Mouse (Mus musculus): ENCODE results near the gene Efnb3. TPM values are rescaled to one million over a fixed set of nuclear protein-coding genes. Genes with fewer than 3 reads are reported as not detected.

Gene Efnb3
- total and polyA plus RNA-seq, 3 experiments: 0.56 to 2.8 (median 1.1) TPM

GRCm38 (mm10) chr11:69527098-69528030 lies 32.6 kb downstream of the Efnb3 start:
- dilution Hi-C loops (cut with MboI; ENCODE audit: extremely low pct_ligation_motif_present, extremely low pct_unique_long_range_greater_than_20kb, low sequenced_read_pairs): no loop called here
- no peak for DNase-seq (ENCODE audit: extremely low read depth)
- no peaks in the 10 kb centered on the region for H3K4me1 ChIP-seq (ENCODE audit: control insufficient read depth in 1 of 2, insufficient read depth in 2 of 2)
- in situ Hi-C loops (cut with MboI; ENCODE audit: low pct_ligation_motif_present, low pct_unique_long_range_greater_than_20kb, low sequenced_read_pairs): loop anchor here (10.0 kb wide), 1 partner anchor 123 kb away; no protein-coding TSS in a partner anchor
- H3K27ac ChIP-seq (ENCODE audit: insufficient read depth, low read depth): no peak overlapping the region
- no peaks in the 10 kb centered on the region for H3K36me3 ChIP-seq (replicated peaks in 1 of 2; ENCODE audit: control insufficient read depth in 1 of 2, insufficient read depth in 1 of 2, low read length in 1 of 2)
- H3K79me2 ChIP-seq (replicated peaks; ENCODE audit: control insufficient read depth, extremely low read depth, insufficient read depth, poor library complexity, severe bottlenecking): no peaks in the 10 kb centered on the region
- TF ChIP-seq EP300 (IDR thresholded peaks at IDR 0.05; ENCODE audit: low read length) (no peak), NRF1 (IDR thresholded peaks at IDR 0.05; ENCODE audit: low read depth, low read length) (no peak), JUND (conservative IDR thresholded peaks at IDR 0.05; ENCODE audit: low read depth, low read length) (no peak), TBP (conservative IDR thresholded peaks at IDR 0.05; ENCODE audit: low read depth, low read length) (no peak), CHD1 (IDR thresholded peaks at IDR 0.05; ENCODE audit: low read depth, low read length) (no peak), CHD2 (IDR thresholded peaks at IDR 0.05; ENCODE audit: low read length) (no peak), GABPA (IDR thresholded peaks at IDR 0.05; ENCODE audit: insufficient replicate concordance, low read depth, low read length) (no peak), BHLHE40 (IDR thresholded peaks at IDR 0.05; ENCODE audit: low read depth, low read length) (no peak), POLR2A (IDR thresholded peaks at IDR 0.05; ENCODE audit: low read depth, low read length) (no peak)
- H3K4me3 ChIP-seq (replicated peaks in 1 of 3; ENCODE audit: low read depth in 2 of 3, low read length in 2 of 3, poor library complexity in 1 of 3): no peak overlapping the region
- H3K4me2 ChIP-seq (ENCODE audit: insufficient read depth, low read depth, poor library complexity, severe bottlenecking): no peak overlapping the region
- H3K9me3 ChIP-seq (replicated peaks; ENCODE audit: low read length): no peaks in the 10 kb centered on the region
- no peak overlapping the region for H3K9ac ChIP-seq (ENCODE audit: insufficient read depth, low read depth)
- H3K27me3 ChIP-seq (replicated peaks): peaks cover 34% of the 10 kb centered on the region

- H3K36me3 ChIP-seq (replicated peaks in 1 of 2; ENCODE audit: control insufficient read depth in 1 of 2, insufficient read depth in 1 of 2, low read length in 1 of 2): no peaks in the 10 kb centered on the region
- no peaks in the 10 kb centered on the region for H3K4me1 ChIP-seq (ENCODE audit: control insufficient read depth in 1 of 2, insufficient read depth in 2 of 2)
- H3K4me2 ChIP-seq (ENCODE audit: insufficient read depth, low read depth, poor library complexity, severe bottlenecking): no peak overlapping the region
- TF ChIP-seq USF2 (conservative IDR thresholded peaks at IDR 0.05; ENCODE audit: low read depth, low read length) (no peak), ZNF384 (IDR thresholded peaks at IDR 0.05; ENCODE audit: low read depth, low read length) (no peak), CHD1 (IDR thresholded peaks at IDR 0.05; ENCODE audit: low read depth, low read length) (no peak), ZMIZ1 (IDR thresholded peaks at IDR 0.05; ENCODE audit: low read depth, low read length) (no peak), ZC3H11A (IDR thresholded peaks at IDR 0.05; ENCODE audit: low read depth, low read length) (no peak), POLR2AphosphoS2 (IDR thresholded peaks at IDR 0.05; ENCODE audit: low read depth, low read length) (no peak), JUND (conservative IDR thresholded peaks at IDR 0.05; ENCODE audit: low read depth, low read length) (no peak)
- no peak overlapping the region for H3K4me3 ChIP-seq (replicated peaks in 1 of 3; ENCODE audit: low read depth in 2 of 3, low read length in 2 of 3, poor library complexity in 1 of 3)
- in situ Hi-C loops (cut with MboI; ENCODE audit: low pct_ligation_motif_present, low pct_unique_long_range_greater_than_20kb, low sequenced_read_pairs) (loop anchor here (10.0 kb wide), 1 partner anchor 122 kb away; no protein-coding TSS in a partner anchor), dilution Hi-C loops (cut with MboI; ENCODE audit: extremely low pct_ligation_motif_present, extremely low pct_unique_long_range_greater_than_20kb, low sequenced_read_pairs) (no loop called here)
- no peak overlapping the region for H3K27ac ChIP-seq (ENCODE audit: insufficient read depth, low read depth)
- no peaks in the 10 kb centered on the region for H3K9me3 ChIP-seq (replicated peaks; ENCODE audit: low read length)
- no peak overlapping the region for H3K9ac ChIP-seq (ENCODE audit: insufficient read depth, low read depth)
- no peak for DNase-seq (ENCODE audit: extremely low read depth)
- no peaks in the 10 kb centered on the region for H3K79me2 ChIP-seq (replicated peaks; ENCODE audit: control insufficient read depth, extremely low read depth, insufficient read depth, poor library complexity, severe bottlenecking)
- peaks cover 36% of the 10 kb centered on the region for H3K27me3 ChIP-seq (replicated peaks)
Observed at GRCm38 (mm10) chr11:69526631-69527030, 33.4 kb downstream of the Efnb3 start.
